Mouse (Mus musculus) gastrocnemius, adult 8-10 months (tissue): ENCODE results near the gene Fcer2a. TPM values are rescaled to one million over a fixed set of nuclear protein-coding genes. Genes with fewer than 3 reads are reported as not detected.

Experiments
- DNase-seq, 2 experiments: peaks; one replicate each; pipeline ENCODE4 v3.0.0; 2022; ENCODE audit warnings: low spot score in 2 of 2
- total RNA-seq, 4 experiments: library from RNA; stranded (reverse); gene quantifications; 2 replicates each; pipeline ENCODE4 v1.2.4; 2022

The Fcer2a gene
- total RNA-seq, 4 experiments from 2014 or later = not detected

DNA sequence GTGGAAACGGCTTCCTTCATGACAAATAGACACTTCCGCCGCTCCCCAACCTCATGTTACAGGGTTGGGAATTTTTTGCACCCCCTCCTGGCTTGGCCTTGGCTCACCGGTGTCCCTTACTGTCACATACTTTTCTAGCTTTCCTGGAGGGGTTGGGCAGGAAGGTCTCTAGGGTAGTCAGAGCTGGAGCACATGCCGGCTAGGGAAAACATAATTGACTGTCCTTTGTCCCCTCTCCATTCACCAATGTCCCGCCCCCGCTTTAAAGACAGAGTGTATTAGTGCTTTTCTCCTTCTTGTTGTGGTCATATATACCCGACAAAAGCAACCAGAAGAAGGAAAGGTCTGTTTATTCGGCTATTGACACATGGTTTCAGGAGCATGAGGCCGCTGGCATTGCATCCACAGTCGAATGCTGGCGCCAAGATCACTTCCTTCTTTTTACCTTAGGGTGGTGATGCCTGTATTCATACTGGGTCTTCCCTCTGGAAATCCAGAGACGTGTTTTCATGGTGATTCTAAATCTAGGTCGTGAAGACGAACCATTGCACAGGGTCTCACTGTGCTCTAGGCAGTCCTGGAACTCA is 16.9 kb downstream of the Fcer2a start:
- no peak for DNase-seq

DNA sequence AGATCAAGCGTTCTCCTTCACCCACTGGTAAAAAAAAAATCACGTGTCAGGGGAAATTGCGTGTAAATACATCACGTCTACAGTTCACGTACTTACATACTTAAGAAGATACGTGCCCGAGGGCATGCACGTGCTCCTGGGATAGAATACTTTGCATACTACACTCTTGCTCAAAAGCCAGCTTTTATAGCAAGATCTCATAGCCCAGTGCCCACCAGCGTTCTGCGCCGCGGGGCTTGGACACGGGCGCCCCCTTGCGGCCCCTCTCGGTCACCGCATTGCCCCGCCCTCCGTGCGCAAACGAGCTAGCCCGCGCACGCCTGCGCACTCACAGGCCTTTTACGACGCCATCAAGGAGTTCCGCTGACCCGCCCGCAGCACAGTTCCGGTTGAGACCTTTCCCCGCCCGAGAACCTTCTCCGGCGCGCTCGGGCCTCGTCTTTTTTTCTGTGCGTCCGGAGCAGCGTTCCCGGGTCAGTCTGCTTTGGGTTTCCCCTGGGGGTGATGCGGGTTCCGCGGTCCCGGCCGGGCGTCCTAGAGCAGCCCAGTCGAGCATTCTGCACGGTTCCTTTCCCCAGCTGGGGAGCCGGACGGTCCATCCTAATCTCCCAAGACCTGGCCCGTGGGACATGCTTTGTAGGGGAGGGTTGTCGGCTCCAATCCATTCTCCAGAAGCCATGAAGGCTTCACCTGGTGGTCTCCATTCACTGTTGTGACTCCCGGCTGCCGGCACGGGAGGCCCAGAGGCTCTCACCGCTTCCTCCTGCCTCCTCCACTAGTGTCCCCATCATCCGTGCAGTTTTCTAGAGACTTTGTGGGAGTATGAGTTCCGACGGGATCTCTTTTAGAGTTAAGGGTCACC is 17.6 kb downstream of the Fcer2a start, which contains the start of gene Trappc5:
Gene Trappc5, plus strand, starts transcription at position 169 of the 862 bp plus-strand sequence.
- peak; percentile 88 to 90 for DNase-seq

DNA sequence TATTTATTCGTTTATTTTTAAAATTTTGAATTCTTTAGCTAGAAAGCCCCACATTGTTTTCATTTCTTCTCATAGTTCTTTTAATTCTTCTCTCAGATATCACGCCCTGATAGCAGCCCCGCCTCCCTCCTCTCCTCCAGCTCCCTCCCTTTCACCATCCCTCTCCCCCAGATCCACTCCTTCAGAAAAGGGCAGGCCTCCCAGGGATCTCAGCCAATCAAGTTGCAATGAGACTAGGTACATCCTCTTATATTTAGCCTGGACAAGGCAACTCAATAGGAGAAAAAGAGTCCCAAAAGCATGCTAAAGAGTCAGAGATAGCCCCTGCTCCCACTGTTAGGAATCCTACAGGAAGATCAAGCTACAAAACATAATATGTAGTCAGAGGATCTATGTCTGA is 19.3 kb downstream of the Fcer2a start:
- DNase-seq = no peak

DNA sequence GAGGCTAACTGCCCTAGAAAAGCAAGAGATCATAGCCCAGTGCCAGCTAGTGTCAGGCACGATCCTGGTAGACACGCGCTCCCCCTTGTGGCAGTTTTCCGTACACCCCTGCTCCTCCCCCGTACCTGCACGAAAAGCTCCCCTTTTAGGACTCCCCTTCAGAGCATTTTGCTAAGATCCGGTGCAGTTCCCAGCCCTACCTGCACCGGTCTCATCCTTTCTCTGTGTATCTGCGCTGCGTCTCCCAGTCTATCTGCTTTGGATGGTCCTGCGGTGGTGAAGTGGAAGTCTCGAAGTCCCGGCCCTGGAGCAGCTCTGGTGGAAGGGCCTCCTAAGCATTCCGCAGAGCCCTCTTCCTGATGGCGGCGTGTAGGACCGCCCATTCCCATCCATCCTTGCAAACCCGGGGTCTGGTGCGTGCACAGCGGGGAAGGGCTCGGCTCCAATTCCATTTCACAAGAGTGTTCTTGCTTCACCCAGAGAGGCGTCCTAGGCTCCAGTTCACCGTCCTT is 21.9 kb downstream of the Fcer2a start, which contains the start of gene Fcor:
Gene Fcor, minus strand, starts transcription at position 383 of the 512 bp plus-strand sequence.
- DNase-seq = peak; percentile 58 to 67

DNA sequence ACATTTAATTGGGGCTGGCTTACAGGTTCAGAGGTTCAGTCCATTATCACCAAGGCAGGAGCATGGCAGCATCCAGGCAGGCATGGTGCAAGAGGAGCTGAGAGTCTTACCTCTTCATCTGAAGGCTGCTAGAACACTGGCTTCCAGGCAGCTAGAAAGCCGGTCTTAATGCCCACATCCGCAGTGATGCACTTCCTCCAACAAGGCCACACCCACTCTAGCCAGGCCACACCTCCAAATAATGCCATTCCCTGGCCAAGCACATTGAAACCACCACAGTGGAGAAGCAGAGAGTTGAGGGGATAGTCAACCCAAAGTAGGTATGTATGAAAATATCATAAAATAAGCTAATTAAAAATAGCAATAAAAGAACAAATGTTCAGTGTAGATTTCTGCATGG is 23.6 kb downstream of the Fcer2a start:
- DNase-seq = no peak

DNA sequence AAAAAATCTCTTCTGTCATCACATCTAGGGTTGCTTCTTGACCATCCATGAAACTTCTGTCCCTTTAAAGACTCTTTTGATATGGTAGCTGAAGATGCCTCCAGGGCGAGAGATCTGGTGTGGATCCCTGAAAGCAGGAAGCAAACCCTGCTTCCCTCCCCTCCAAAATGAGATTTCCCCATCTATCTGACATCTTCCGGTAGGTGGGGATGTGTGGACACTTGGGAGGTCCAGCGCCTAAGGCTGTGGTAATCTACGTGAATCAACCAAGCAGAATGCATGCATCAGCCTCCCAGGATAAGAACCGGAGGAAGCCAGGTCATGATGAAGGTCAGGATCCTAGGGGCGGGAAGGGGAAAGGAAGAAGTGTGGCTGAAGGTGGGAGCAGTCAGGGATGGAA is 28.5 kb downstream of the Fcer2a start, which contains the start of gene Mcemp1:
Gene Mcemp1, plus strand, starts transcription at position 248 of the 400 bp plus-strand sequence.
- DNase-seq = no peak

DNA sequence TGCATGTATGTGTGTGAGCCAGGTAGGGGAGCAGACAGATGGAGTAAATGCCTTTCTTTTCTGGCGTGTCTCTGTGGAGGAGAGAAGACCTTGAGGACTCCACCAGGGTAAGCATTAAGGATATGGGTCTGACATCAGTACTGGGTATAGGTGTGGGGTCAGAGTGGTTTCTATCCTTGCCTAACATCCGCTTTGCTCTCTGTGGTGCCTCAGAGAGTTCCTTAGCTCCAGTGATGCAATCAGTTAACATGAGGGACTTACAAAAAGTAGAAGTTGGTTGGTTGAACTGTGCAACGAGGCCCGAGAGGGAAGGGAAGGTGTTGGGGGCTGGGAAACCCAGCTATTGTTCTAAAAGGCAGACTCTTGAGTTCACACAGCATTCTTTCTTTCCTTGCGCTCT is 29.6 kb downstream of the Fcer2a start:
- no peak for DNase-seq

DNA sequence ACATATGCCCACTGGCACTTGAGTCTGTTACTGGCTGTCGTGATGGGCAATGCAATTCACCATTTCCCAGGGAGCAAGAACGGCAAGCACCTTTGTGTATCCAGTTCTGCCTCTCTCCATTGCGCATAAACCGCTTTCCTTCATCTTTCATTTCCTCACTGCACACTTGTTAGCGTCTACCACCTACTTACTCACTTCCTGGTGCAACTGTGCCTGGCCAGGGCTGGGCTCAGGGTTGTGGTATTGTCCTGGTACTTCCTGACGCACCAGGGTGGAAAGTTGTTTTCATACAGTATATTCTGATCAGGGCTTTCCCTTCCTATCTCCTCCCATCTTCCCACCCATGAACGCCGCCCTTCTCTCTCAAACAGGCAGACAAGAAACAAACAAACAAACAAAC is 33.1 kb downstream of the Fcer2a start:
- DNase-seq = no peak

DNA sequence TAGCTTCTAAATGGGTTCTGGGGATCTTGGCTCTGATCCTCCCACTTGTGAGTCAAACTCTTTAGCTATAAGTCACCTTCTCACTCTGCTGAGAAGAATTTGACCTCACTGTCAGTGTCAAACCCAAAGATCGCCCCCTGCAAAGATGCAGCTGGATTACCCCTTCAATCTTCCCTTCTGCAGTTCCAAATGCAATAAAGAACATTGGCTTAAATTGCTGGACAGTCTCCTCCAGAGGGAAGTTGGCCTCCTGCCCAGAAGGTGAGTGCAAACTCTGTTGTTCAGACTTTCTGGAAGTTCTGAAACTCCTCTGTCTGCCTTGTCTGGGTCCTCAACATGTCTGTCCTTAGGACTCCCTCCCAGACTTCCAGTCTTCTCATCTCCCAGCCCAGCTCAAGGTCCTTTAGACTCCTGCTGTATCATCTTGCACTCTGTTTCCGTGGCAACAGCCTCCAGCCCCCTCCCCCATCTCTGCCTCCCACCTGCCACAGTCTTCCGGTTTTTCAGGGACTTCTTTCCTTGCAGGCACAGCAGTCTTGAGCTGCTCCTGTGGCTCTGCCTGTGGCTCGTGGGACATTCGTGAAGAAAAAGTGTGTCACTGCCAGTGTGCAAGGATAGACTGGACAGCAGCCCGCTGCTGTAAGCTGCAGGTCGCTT is 37.1 kb downstream of the Fcer2a start:
- DNase-seq = no peak

DNA sequence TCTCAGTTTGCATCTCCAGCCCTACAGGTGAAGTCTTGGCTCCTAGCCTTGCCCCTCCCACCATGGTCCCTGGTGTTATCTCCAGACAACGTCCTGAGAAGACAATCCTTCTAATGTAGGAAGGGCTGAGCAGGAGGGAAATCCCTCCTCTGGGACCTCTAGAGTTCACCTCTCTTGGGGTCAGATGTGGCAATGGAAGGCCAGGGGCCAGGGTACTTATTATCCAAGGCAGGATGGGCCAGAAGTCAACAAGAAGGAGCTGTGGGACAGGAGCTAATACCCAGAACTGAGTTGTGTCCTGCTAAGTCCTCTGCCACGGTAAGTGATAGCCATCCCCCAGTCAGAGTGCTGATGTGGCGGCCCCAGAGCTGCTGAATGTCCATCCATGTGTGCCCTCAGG is 38.4 kb downstream of the Fcer2a start, which contains the start of gene Retn:
Gene Retn, plus strand, starts transcription at position 245 of the 400 bp plus-strand sequence.
- no peak for DNase-seq

DNA sequence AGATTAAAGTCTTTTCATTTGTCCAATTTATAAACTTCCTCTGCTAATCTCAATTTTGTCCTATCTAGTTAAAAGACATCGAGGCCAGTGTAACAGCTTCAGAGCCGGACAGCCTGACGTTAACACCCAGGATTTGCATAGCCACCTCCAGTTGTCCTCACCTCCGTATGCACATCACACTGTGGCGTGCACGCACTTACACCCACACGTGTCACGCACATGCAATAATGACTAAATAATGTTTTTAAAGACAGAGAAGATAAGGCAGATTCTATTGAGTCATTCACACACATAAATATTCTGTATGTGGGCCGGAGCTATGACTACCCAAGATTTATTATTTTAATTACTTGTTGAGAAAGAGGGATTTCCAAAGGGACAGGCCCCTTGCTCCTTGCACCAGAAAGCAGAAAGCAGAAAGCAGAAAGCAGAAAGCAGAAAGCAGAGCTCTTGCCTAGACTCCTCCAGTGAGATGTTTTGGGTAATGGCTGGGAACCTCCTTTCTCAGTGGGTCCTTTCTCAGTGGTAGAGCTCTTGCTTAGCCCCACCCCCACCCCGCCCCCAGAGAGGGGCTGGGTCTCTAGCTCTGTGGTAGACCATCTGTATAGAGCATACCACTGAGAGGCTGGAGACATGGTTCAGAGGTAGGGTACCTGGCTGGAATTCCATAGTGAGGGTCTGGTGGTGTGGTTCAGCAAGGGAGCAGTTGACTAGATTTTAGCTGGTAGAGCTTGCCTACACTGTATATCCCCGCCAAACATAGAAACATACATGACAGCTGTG is 39.1 kb downstream of the Fcer2a start:
- no peak for DNase-seq

DNA sequence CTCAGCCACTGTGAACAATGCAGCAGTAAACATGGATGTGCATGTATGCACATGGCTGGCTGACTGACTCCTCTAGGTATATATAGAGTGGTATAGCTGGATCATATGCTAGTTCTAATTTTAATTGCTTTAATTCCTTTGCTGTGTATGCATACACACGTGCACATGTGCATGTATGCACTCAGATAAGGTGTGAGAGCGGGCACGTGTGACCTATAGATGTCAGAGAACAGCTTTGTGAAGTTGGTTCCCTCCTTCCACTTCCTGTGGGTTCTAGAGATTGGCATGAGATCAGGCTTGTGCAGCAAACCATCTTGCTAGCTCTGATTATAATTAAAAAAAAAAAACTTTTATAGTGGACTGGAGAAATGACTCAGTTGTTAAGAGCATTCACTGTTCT is 41.1 kb downstream of the Fcer2a start:
- no peak for DNase-seq

DNA sequence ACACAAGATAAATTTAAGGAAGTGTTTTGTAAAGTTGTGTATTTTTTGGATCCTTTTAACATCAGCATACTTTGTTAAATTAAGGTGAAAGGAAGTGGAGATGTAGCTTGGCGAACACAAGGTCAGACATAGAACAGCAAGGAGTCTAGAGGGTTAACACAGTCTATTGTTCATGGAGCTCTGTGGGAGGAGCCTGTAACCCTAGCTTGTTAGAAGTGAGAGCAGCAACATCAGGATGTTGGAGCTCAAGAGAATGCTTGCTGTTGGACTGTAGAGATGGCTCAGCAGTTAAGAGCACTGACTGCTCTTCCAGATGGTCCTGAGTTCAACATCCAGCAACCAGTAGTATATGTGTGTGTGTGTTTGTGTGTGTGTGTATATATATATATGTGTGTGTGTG is 45.0 kb downstream of the Fcer2a start:
- no peak for DNase-seq

DNA sequence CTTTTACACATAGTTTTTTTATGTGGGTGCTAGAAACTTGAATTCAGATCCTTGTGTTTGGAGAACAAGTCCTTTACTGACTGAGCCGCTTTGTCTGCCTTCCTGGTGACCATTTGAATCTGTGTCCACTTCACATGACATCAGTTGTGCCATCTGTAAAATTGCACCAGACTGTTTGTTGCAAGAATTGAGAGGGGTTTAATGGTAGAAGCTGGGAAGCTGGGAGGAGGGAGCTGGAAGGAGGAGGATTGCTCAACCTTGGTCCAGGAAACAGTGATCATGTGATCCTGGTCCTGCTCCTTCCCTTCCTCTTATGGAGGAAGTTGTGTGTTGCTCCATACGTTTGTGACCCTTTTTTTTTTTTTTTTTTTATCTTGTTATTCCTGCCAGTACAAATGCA is 45.7 kb downstream of the Fcer2a start:
- no peak for DNase-seq

DNA sequence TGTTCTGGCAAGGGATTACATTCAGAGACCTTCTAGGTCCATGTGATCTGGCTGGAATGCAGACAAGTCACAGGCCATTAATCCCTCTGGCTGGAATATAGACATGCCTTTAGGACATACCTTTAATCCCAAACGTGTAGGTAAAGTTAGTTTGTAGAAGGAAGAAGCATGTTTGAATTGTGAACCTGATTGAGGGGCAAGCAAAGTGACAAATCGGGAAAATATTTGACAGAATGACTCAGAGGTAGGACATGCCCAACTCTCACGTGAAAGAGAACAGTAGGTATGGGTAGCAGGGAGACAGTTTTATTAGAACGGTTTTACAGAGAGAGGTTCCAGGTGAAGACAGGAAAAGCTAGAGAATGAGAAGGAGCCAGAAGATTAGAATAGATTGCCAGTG is 46.4 kb downstream of the Fcer2a start:
- DNase-seq = no peak

DNA sequence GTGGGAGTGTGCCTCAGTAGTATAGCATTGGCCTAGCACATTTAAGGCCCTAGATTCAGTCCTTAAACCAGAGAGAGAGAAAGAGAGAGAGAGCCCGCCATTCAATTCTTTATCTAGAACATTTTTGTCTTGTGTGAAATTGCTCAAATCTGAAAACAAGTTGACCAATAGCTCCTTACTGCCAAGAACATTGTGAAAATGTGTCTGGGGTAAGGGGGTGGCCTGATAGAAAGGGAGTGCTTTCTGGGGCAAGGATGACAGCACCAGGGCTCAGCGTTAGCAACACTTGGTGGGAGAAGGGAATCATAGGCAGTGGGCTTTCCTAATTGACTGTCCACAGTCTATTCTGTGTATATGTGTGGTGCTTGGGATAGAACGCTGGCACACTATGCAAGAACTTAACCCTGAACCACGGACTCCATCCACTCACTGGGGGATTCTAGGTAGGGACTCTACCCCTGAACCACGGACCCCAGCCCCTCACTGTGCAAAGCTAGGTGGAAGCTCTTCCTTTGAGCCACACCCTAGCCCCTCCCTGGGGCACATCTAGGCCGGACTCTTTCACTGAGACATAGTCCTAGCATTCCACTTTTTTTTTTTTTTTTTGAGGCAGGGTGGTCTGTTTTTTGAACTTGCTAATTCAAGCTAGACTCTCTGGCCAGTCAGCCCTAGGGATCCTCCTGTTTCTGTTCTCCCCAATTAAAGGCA is 47.0 kb downstream of the Fcer2a start:
- DNase-seq = no peak

DNA sequence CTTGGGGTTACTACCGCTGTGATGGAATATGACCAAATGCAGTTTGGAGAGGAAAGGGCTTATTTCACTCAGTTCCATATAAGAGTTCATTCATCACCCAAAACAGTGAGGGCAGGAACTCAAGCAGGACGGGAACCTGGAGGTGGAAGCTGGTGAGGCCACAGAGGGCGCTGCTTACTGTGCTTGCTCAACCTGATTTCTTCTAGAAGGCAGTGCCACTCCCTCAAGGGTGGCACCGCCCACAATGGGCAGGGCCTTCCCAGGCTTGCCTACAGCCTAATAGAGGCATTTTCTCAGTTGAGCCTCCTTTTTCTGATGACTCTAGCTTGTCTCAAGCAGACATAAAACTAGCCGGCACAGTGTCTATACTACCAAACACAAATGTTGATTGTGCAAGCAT is 48.2 kb downstream of the Fcer2a start:
- DNase-seq = peak; percentile 12 to 17
